Comparison of ENCODE assay signal across 10 mouse cellular contexts in the genomic region with DNA sequence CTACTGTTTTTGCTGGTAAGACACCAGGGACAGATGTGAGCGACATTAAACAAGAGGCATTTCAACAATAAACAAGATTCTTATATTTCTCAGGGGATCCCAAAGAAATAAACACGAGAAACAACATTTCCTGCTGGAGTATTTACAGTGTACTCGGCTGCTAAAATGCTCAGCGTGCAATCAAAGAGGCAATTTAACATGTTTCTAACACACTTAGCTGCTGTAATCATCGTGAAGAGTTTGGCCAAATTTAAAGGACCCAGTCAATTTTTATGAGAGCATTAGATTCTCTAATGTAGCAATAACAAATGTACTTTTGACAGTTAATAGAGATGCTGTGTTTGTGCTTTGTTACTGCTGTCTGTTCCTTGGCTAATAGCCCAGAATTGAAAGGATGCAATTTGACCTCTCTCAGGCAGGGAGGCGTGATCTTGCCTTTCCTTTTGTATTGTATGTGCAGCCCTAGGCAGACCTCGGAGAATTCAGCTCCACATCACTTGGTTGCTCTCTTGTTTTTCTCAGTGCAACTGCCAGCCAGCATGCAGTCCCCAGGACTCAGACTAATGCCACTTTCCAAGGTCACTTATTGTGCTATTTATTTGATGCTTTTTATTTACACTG. TPM values are rescaled to one million over a fixed set of nuclear protein-coding genes. Genes with fewer than 3 reads are reported as not detected.
DNase-seq lines count a peak whose midpoint lies in the region; ATAC-seq and TF ChIP-seq lines count a peak whose summit lies in the region.
"Had no signal": no experiment of that assay in that cellular context is flagged by ENCODE, and none has a peak within 500 bp of the region (broad histone marks: within the 10 kb centered on the region; RNA-seq: fewer than 3 reads in every experiment).

No protein-coding gene starts in this region.

- peak; percentile 59 for DNase-seq in heart, adult 8-10 months (ENCODE audit: low spot score)
- no peak for DNase-seq in heart, postnatal 25 days (ENCODE audit: low spot score)
- peak; percentile 85 for DNase-seq in kidney, postnatal 0 days (ENCODE audit: low spot score)
- DNase-seq in urinary bladder, postnatal 4 days (ENCODE audit: low spot score in 2 of 2): no peak
- DNase-seq in B cell, adult 2 months: no peak
- DNase-seq in urinary bladder, postnatal 25 days (ENCODE audit: low spot score): no peak

- no peak overlapping the region for H3K9ac ChIP-seq in forebrain, embryonic 13.5 days
- H3K9ac ChIP-seq in kidney, postnatal 0 days (ENCODE audit: low read depth, low read length): no peak overlapping the region
- H3K9ac ChIP-seq in neural tube, embryonic 12.5 days: no peak overlapping the region

- intact Hi-C loops in heart, postnatal 25 days (cut with DNase I): loop anchor here (5.0 kb wide), 1 partner anchor 138 kb away; a partner anchor contains a TSS

- TF ChIP-seq CTCF in kidney, postnatal 0 days (IDR thresholded peaks at IDR 0.05; ENCODE audit: low read depth): no peak

- peak overlapping the region; percentile 63 for H3K27ac ChIP-seq in forebrain, embryonic 13.5 days
- H3K27ac ChIP-seq in kidney, postnatal 0 days: peak overlapping the region; percentile 73
- H3K27ac ChIP-seq in neural tube, embryonic 12.5 days: no peak overlapping the region

- H3K36me3 ChIP-seq in forebrain, embryonic 13.5 days (ENCODE audit: poor library complexity, severe bottlenecking): peaks cover 17% of the 10 kb centered on the region
- peaks cover 8% of the 10 kb centered on the region; the same call in 1 of the 2 replicates for H3K36me3 ChIP-seq in kidney, postnatal 0 days (ENCODE audit: insufficient read depth, low read length)
- H3K36me3 ChIP-seq in neural tube, embryonic 12.5 days: peaks cover 13% of the 10 kb centered on the region

- peak overlapping the region; percentile 10; the same call in 1 of the 2 replicates for H3K4me2 ChIP-seq in forebrain, embryonic 13.5 days
- peak overlapping the region; percentile 37 for H3K4me2 ChIP-seq in kidney, postnatal 0 days (ENCODE audit: low read length)
- H3K4me2 ChIP-seq in neural tube, embryonic 12.5 days (replicated peaks): no peak overlapping the region

- WGBS in forebrain, embryonic 13.5 days: 23% methylated on average over 7 of the region's 7 CpGs
- WGBS in kidney, postnatal 0 days: 15% methylated on average over 7 of the region's 7 CpGs
- 23% methylated on average over 7 of the region's 7 CpGs for WGBS in neural tube, embryonic 12.5 days

- H3K4me3 ChIP-seq in forebrain, embryonic 13.5 days: no peak overlapping the region
- no peak overlapping the region for H3K4me3 ChIP-seq in kidney, postnatal 0 days (replicated peaks; ENCODE audit: low read depth, low read length)
- H3K4me3 ChIP-seq in neural tube, embryonic 12.5 days: no peak overlapping the region
- H3K4me3 ChIP-seq: erythroblast, embryonic 14.5 days had no signal

- H3K4me1 ChIP-seq in forebrain, embryonic 13.5 days: peaks cover 14% of the 10 kb centered on the region
- peaks cover 9% of the 10 kb centered on the region for H3K4me1 ChIP-seq in kidney, postnatal 0 days (replicated peaks; ENCODE audit: insufficient read depth, low read length)
- H3K4me1 ChIP-seq in neural tube, embryonic 12.5 days: peaks cover 15% of the 10 kb centered on the region

- H3K9me3 ChIP-seq in forebrain, embryonic 13.5 days (replicated peaks): no peaks in the 10 kb centered on the region
- no peaks in the 10 kb centered on the region for H3K9me3 ChIP-seq in kidney, postnatal 0 days (replicated peaks; ENCODE audit: low read length)
- no peaks in the 10 kb centered on the region for H3K9me3 ChIP-seq in neural tube, embryonic 12.5 days

- ATAC-seq in forebrain, embryonic 13.5 days: peak; percentile 76
- no peak; the same call in 1 of the 2 replicates for ATAC-seq in kidney, postnatal 0 days (replicated peaks; ENCODE audit: low FRiP score, low read depth)
- peak; percentile 68; the same call in 1 of the 2 replicates for ATAC-seq in neural tube, embryonic 12.5 days (ENCODE audit: low FRiP score, low read depth)

- no peaks in the 10 kb centered on the region for H3K27me3 ChIP-seq in forebrain, embryonic 13.5 days
- H3K27me3 ChIP-seq in kidney, postnatal 0 days (ENCODE audit: insufficient read depth, low read length): no peaks in the 10 kb centered on the region
- no peaks in the 10 kb centered on the region for H3K27me3 ChIP-seq in neural tube, embryonic 12.5 days (replicated peaks)
- H3K27me3 ChIP-seq: CH12.LX had no signal

RNA-seq across cellular contexts. Expression of a gene that starts 35.9 kb away (rescaled TPM):
- 10 to 100 TPM in 2 of 4 experiments, 1 to 10 TPM in 2; 9.4 to 12.3 (median 10.8) TPM for total RNA-seq in heart, adult 8-10 months (2022)
- total RNA-seq in heart, postnatal 25 days (2021): 10 to 100 TPM in 1 of 2 experiments, 1 to 10 TPM in 1; 9.3 to 10.9 TPM
- polyA plus RNA-seq in forebrain, embryonic 13.5 days (2015; fragmentation: Nextera tagmentation; extraction: Ambion mirVana): 96.1 and 96.8 TPM in 2 replicates
- polyA plus RNA-seq in kidney, postnatal 0 days (2015; fragmentation: Nextera tagmentation; extraction: Ambion mirVana): 40.2 and 45.3 TPM in 2 replicates
- 82.4 and 87.2 TPM in 2 replicates for polyA plus RNA-seq in neural tube, embryonic 12.5 days (2016; fragmentation: Nextera tagmentation; extraction: Ambion mirVana)

RNA-seq across cellular contexts. Expression of a gene that starts 40.1 kb away (rescaled TPM):
- total RNA-seq in heart, adult 8-10 months (2022): 1 to 10 TPM; 4.1 to 6.8 (median 5.5) TPM
- total RNA-seq in heart, postnatal 25 days (2021): 1 to 10 TPM; 6.0 to 7.9 TPM
- 8.8 and 9.4 TPM in 2 replicates for polyA plus RNA-seq in forebrain, embryonic 13.5 days (2015; fragmentation: Nextera tagmentation; extraction: Ambion mirVana)
- polyA plus RNA-seq in kidney, postnatal 0 days (2015; fragmentation: Nextera tagmentation; extraction: Ambion mirVana): 6.0 and 7.0 TPM in 2 replicates
- polyA plus RNA-seq in neural tube, embryonic 12.5 days (2016; fragmentation: Nextera tagmentation; extraction: Ambion mirVana): 17.1 and 20.2 TPM in 2 replicates

Comparison
In these comparisons a context has a peak if more than half of its experiments do, and no peak if none do; other contexts are left out.
1. DNase-seq: peak in heart, adult 8-10 months (single experiment) and kidney, postnatal 0 days (single experiment); none in heart, postnatal 25 days (single experiment), urinary bladder, postnatal 4 days (0 of 2), B cell, adult 2 months (0 of 2) and urinary bladder, postnatal 25 days (single experiment).